Mouse (Mus musculus) adrenal gland, adult 10 weeks (tissue): ENCODE data around the gene Gm28897. TPM values are rescaled to one million over a fixed set of nuclear protein-coding genes. Genes with fewer than 3 reads are reported as not detected.

Experiments used
- polyA plus RNA-seq: library from polyadenylated mRNA; stranded (reverse); fragments of 350-450 nt; fragmentation: Illumina TruSeq; extraction: RNeasy Lipid Tissue Mini Kit (QIAGEN cat#74804); gene quantifications from one replicate; pipeline ENCODE4 v1.2.3, GENCODE M21; 2014; ENCODE audit warnings: low read depth, low replicate concordance

The Gm28897 gene
- not detected for polyA plus RNA-seq

GRCm38 (mm10) chrY:80926695-80927094, at the start of gene Gm28897:
Gm28897 (plus strand) TSS chrY:80926995.

